Mouse (Mus musculus): ENCODE measurements around the gene Rab37.

GRCm38 (mm10) chr11:115106638-115107037 lies 15.4 kb downstream of the Rab37 start:
- no peak for TF ChIP-seq CTCF (IDR thresholded peaks at IDR 0.05; ENCODE audit: low read depth, low read length)
- no peak for TF ChIP-seq POLR2A (IDR thresholded peaks at IDR 0.05; ENCODE audit: insufficient read depth, low read length)
- TF ChIP-seq EP300 (IDR thresholded peaks at IDR 0.05; ENCODE audit: insufficient read depth, low read depth, low read length), result no peak
